Mouse (Mus musculus) forebrain, embryonic 15.5 days (tissue): ENCODE data around the gene Lrrtm4. TPM values are rescaled to one million over a fixed set of nuclear protein-coding genes. Genes with fewer than 3 reads are reported as not detected.
A peak's percentile ranks its signal among the peaks of the same experiment; 100 is the strongest.

Experiments used
- ATAC-seq: fragments of 200-750 bp; cut with Nextera tagmentation; replicated peaks from 2 replicates; pipeline ENCODE4 v1.8.0; 2017; ENCODE audit warnings: mild to moderate bottlenecking, moderate TSS enrichment, moderate library complexity
- H3K27ac ChIP-seq: fragments of 300-500 bp; sonication (generic); replicated peaks from 2 replicates; pipeline ENCODE4 v1.5.1; 2015; ENCODE audit warnings: mild to moderate bottlenecking, inconsistent platforms
- H3K27me3 ChIP-seq: fragments of 300-500 bp; sonication (generic); 2 replicates; pipeline ENCODE4 v1.6.1; 2015; ENCODE audit warnings: inconsistent platforms
- H3K36me3 ChIP-seq: fragments of 300-500 bp; sonication (generic); 2 replicates; pipeline ENCODE4 v1.6.1; 2015; ENCODE audit warnings: mild to moderate bottlenecking, inconsistent platforms
- H3K4me1 ChIP-seq: fragments of 300-500 bp; sonication (generic); 2 replicates; pipeline ENCODE4 v1.6.1; 2015; ENCODE audit warnings: inconsistent platforms
- H3K4me2 ChIP-seq: fragments of 300-500 bp; sonication (generic); replicated peaks from 2 replicates; pipeline ENCODE4 v1.6.1; 2015; ENCODE audit warnings: mild to moderate bottlenecking, inconsistent platforms
- H3K4me3 ChIP-seq: fragments of 300-500 bp; sonication (generic); 2 replicates; pipeline ENCODE4 v1.5.1; 2015; ENCODE audit warnings: mild to moderate bottlenecking, inconsistent platforms
- H3K9ac ChIP-seq: fragments of 300-500 bp; sonication (generic); replicated peaks from 2 replicates; pipeline ENCODE4 v1.6.1; 2015; ENCODE audit warnings: mild to moderate bottlenecking, inconsistent platforms
- H3K9me3 ChIP-seq: fragments of 300-500 bp; sonication (generic); 2 replicates; pipeline ENCODE4 v1.6.1; 2016; ENCODE audit warnings: inconsistent platforms
- WGBS: fragments of 180-500 bp; shearing (Covaris S2); methylation state at CpG from one replicate; pipeline ENCODE4 v1.1.7; 2015; ENCODE audit warnings: mixed read lengths; 5-methylcytosine and 5-hydroxymethylcytosine counted together
- polyA plus RNA-seq: library from polyadenylated mRNA; unstranded; fragments of >200 nt; fragmentation: Nextera tagmentation; extraction: Ambion mirVana; gene quantifications from 2 replicates; pipeline ENCODE4 v1.2.1, GENCODE M21; 2015

Gene Lrrtm4
- polyA plus RNA-seq, 1 experiment from 2014 or later, result 15.5 TPM

GRCm38 (mm10) chr6:80577227-80577626 lies 558.5 kb downstream of the Lrrtm4 start:
- Histone ChIP-seq H3K27me3 (no peaks in the 10 kb centered on the region), H3K36me3 (no peaks in the 10 kb centered on the region), H3K9me3 (no peaks in the 10 kb centered on the region), H3K4me2 (no peak overlapping the region), H3K4me3 (no peak overlapping the region), H3K4me1 (no peaks in the 10 kb centered on the region), H3K9ac (no peak overlapping the region), H3K27ac (no peak overlapping the region)
- no peak for ATAC-seq
- WGBS, result 87% methylated on average over 2 of the region's 2 CpGs

DNA sequence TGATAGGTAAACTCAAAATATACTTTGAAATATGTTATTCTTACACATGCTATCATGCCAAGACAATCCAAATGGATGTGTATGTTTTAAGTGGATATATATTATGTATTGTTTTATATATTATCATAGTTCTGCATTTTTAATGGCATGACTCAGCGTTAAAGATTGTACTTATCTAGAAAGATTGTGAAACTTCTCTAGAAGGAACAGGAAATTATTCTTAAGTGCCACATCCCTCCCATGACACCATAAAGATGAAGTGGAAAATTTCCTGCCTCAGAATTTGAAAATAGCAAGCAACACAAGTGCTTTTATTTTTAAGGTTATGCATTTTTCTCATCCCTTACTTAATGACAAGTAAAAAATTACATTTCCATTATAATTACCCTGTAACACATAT lies 563.5 kb downstream of the Lrrtm4 start:
- ATAC-seq, result no peak
- WGBS, result 89% methylated on average over 1 of the region's 1 CpGs

GRCm38 (mm10) chr6:80589776-80590175 lies 571.1 kb downstream of the Lrrtm4 start:
- Histone ChIP-seq H3K9ac (no peak overlapping the region), H3K4me1 (no peaks in the 10 kb centered on the region), H3K4me2 (no peak overlapping the region), H3K27me3 (no peaks in the 10 kb centered on the region), H3K27ac (no peak overlapping the region), H3K36me3 (no peaks in the 10 kb centered on the region), H3K4me3 (no peak overlapping the region), H3K9me3 (no peaks in the 10 kb centered on the region)
- no peak for ATAC-seq
- WGBS, result 42% methylated on average over 1 of the region's 1 CpGs

More for the DNA sequence above, 563.5 kb downstream of the Lrrtm4 start:
- H3K36me3 ChIP-seq, result no peaks in the 10 kb centered on the region
- no peak overlapping the region for H3K27ac ChIP-seq
- no peaks in the 10 kb centered on the region for H3K27me3 ChIP-seq
- H3K4me2 ChIP-seq, result no peak overlapping the region
- no peak overlapping the region for H3K9ac ChIP-seq
- H3K4me3 ChIP-seq, result no peak overlapping the region
- H3K4me1 ChIP-seq, result no peaks in the 10 kb centered on the region
- H3K9me3 ChIP-seq, result no peaks in the 10 kb centered on the region

DNA sequence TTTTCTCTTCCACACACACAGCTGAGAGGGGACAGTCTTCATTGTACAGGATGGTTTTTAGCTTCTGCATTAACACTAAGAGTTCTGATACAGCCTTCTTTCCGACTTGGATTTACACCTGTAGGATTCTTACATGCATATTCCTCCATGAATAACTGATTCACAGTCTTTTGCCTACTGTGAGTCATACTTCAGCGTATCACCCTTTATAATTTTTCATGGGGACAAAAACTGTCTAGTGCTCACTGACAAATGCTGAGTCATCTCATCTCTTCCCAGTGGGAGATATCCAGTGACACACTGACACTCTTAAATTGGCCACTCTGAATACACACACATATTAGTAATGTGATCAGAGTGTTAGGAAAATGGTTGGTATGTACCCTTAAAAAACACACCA lies 600.8 kb downstream of the Lrrtm4 start:
- no peak overlapping the region for H3K4me2 ChIP-seq
- no peak overlapping the region for H3K27ac ChIP-seq
- no peaks in the 10 kb centered on the region for H3K9me3 ChIP-seq
- 92% methylated on average over 2 of the region's 2 CpGs for WGBS
- ATAC-seq, result no peak
- H3K9ac ChIP-seq, result no peak overlapping the region
- no peaks in the 10 kb centered on the region for H3K4me1 ChIP-seq
- H3K4me3 ChIP-seq, result no peak overlapping the region
- H3K36me3 ChIP-seq, result no peaks in the 10 kb centered on the region
- H3K27me3 ChIP-seq, result no peaks in the 10 kb centered on the region

- 62% methylated on average over 6 of the region's 6 CpGs for WGBS
- H3K27ac ChIP-seq, result peak overlapping the region; percentile 68
Observed at GRCm38 (mm10) chr6:80622676-80623334, 604.1 kb downstream of the Lrrtm4 start.

GRCm38 (mm10) chr6:80625509-80625908 lies 606.8 kb downstream of the Lrrtm4 start:
- no peaks in the 10 kb centered on the region for H3K9me3 ChIP-seq
- no peak overlapping the region for H3K9ac ChIP-seq
- 76% methylated on average over 4 of the region's 4 CpGs for WGBS
- H3K27me3 ChIP-seq, result no peaks in the 10 kb centered on the region
- no peak overlapping the region for H3K27ac ChIP-seq
- H3K36me3 ChIP-seq, result no peaks in the 10 kb centered on the region
- H3K4me1 ChIP-seq, result no peaks in the 10 kb centered on the region
- no peak overlapping the region for H3K4me3 ChIP-seq
- peak; percentile 77 for ATAC-seq
- H3K4me2 ChIP-seq, result no peak overlapping the region

More at GRCm38 (mm10) chr6:80622676-80623334, 604.1 kb downstream of the Lrrtm4 start:
- H3K4me2 ChIP-seq, result no peak overlapping the region
- no peak overlapping the region for H3K9ac ChIP-seq
- no peaks in the 10 kb centered on the region for H3K9me3 ChIP-seq
- H3K4me1 ChIP-seq, result no peaks in the 10 kb centered on the region
- no peak overlapping the region for H3K4me3 ChIP-seq
- peak; percentile 79 for ATAC-seq
- H3K27me3 ChIP-seq, result no peaks in the 10 kb centered on the region
- no peaks in the 10 kb centered on the region for H3K36me3 ChIP-seq

GRCm38 (mm10) chr6:80662729-80663128 lies 644.1 kb downstream of the Lrrtm4 start:
- no peak overlapping the region for H3K4me2 ChIP-seq
- H3K9ac ChIP-seq, result no peak overlapping the region

DNA sequence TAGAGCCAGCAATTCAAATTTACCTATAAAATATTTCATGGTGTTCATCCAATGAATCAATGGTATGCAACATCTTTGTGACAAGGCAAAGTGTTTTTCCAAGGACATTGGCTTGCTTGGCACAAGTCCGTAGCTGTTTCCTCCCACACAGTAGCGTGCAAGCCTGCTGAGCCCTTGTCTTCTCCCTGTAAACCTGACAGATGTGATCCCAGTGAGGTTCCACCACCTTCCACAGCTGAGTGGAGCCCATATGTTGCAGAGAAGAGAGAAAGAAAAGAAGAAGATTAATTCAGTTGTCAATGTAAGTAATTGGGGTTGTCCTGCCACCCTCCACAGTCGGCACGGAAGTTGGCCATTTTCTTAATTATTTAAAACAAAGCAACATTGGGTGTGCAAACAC lies 645.4 kb downstream of the Lrrtm4 start:
- Histone ChIP-seq H3K9me3 (no peaks in the 10 kb centered on the region), H3K4me3 (no peak overlapping the region), H3K9ac (no peak overlapping the region), H3K4me2 (no peak overlapping the region), H3K36me3 (no peaks in the 10 kb centered on the region), H3K27me3 (no peaks in the 10 kb centered on the region), H3K4me1 (no peaks in the 10 kb centered on the region), H3K27ac (no peak overlapping the region)
- ATAC-seq, result no peak
- 69% methylated on average over 4 of the region's 4 CpGs for WGBS

More at GRCm38 (mm10) chr6:80662729-80663128, 644.1 kb downstream of the Lrrtm4 start:
- Histone ChIP-seq H3K9me3 (no peaks in the 10 kb centered on the region), H3K4me1 (no peaks in the 10 kb centered on the region), H3K4me3 (no peak overlapping the region), H3K27ac (no peak overlapping the region), H3K36me3 (no peaks in the 10 kb centered on the region), H3K27me3 (no peaks in the 10 kb centered on the region)
- ATAC-seq, result no peak
- WGBS, result 85% methylated on average over 5 of the region's 5 CpGs

DNA sequence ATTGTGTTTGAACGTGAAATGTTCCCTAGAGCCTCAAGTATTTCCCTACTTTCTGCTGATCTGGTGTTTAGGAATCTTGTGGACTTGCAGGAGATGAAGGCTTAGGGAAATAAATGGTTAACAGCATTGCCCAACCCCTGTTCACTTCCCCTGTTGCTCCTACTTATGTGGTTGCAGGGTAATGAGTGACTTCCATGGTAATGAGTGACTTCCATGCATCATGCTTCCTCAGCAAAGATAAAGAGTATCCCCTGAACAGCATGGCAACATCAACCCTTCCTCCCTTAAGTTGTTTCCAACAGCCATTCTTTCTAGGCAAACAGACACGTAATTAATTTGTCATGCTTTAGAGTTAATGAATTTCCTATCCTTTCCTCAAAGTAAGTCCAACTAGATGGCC lies 685.5 kb downstream of the Lrrtm4 start:
- H3K27me3 ChIP-seq, result no peaks in the 10 kb centered on the region
- no peak overlapping the region for H3K4me3 ChIP-seq
- no peak for ATAC-seq
- no peak overlapping the region for H3K9ac ChIP-seq
- H3K4me1 ChIP-seq, result no peaks in the 10 kb centered on the region
- no peaks in the 10 kb centered on the region for H3K9me3 ChIP-seq
- WGBS, result 63% methylated on average over 2 of the region's 2 CpGs
- H3K4me2 ChIP-seq, result no peak overlapping the region
- no peaks in the 10 kb centered on the region for H3K36me3 ChIP-seq
- no peak overlapping the region for H3K27ac ChIP-seq

GRCm38 (mm10) chr6:80720468-80720867 lies 701.8 kb downstream of the Lrrtm4 start:
- no peak overlapping the region for H3K9ac ChIP-seq
- H3K9me3 ChIP-seq, result no peaks in the 10 kb centered on the region
- no peak overlapping the region for H3K4me2 ChIP-seq
- 83% methylated on average over 5 of the region's 5 CpGs for WGBS
- no peaks in the 10 kb centered on the region for H3K4me1 ChIP-seq
- ATAC-seq, result no peak
- no peaks in the 10 kb centered on the region for H3K36me3 ChIP-seq
- H3K27ac ChIP-seq, result no peak overlapping the region
- H3K4me3 ChIP-seq, result no peak overlapping the region
- no peaks in the 10 kb centered on the region for H3K27me3 ChIP-seq

DNA sequence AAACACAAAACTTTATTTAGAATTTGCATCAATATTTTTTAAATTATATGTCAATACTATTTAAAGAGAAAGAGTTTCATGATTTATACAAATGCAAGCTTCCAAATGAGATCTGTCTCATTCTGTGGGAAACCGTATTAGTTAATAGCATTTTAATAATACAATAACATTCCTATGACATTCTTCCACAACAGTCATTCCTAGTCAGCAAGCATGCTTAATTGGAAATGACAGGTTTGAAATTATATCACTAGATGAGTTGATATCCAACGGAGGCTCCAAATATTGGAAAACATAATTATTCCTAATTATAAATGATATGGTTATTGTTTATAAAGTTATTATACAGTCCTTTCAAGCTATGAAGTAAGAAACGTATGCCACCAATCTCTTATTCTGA lies 714.7 kb downstream of the Lrrtm4 start:
- Histone ChIP-seq H3K9ac (no peak overlapping the region), H3K27ac (no peak overlapping the region), H3K9me3 (no peaks in the 10 kb centered on the region), H3K36me3 (no peaks in the 10 kb centered on the region), H3K4me2 (no peak overlapping the region), H3K4me3 (no peak overlapping the region), H3K27me3 (no peaks in the 10 kb centered on the region), H3K4me1 (no peaks in the 10 kb centered on the region)
- WGBS, result 82% methylated on average over 3 of the region's 3 CpGs
- no peak for ATAC-seq

- no peaks in the 10 kb centered on the region for H3K27me3 ChIP-seq
- 46% methylated on average over 2 of the region's 2 CpGs for WGBS
- H3K4me2 ChIP-seq, result no peak overlapping the region
- peak; percentile 83 for ATAC-seq
- H3K4me1 ChIP-seq, result no peaks in the 10 kb centered on the region
- H3K4me3 ChIP-seq, result no peak overlapping the region
- H3K9ac ChIP-seq, result no peak overlapping the region
- H3K9me3 ChIP-seq, result no peaks in the 10 kb centered on the region
- H3K36me3 ChIP-seq, result no peaks in the 10 kb centered on the region
- no peak overlapping the region for H3K27ac ChIP-seq
Observed at GRCm38 (mm10) chr6:80750769-80751168, 732.1 kb downstream of the Lrrtm4 start.

GRCm38 (mm10) chr6:80760641-80761204 lies 742.0 kb downstream of the Lrrtm4 start:
- no peak overlapping the region for H3K4me2 ChIP-seq
- 82% methylated on average over 5 of the region's 5 CpGs for WGBS
- no peak overlapping the region for H3K4me3 ChIP-seq
- no peak overlapping the region for H3K9ac ChIP-seq
- no peaks in the 10 kb centered on the region for H3K4me1 ChIP-seq
- no peaks in the 10 kb centered on the region for H3K9me3 ChIP-seq
- ATAC-seq, result no peak
- no peaks in the 10 kb centered on the region for H3K27me3 ChIP-seq
- no peaks in the 10 kb centered on the region for H3K36me3 ChIP-seq
- H3K27ac ChIP-seq, result no peak overlapping the region
